Mouse (Mus musculus) thymus, postnatal 0 days (tissue): ENCODE results near the gene Med8. TPM values are rescaled to one million over a fixed set of nuclear protein-coding genes. Genes with fewer than 3 reads are reported as not detected.
A peak's percentile ranks its signal among the peaks of the same experiment; 100 is the strongest.

ENCODE experiments used
- DNase-seq: peaks from one replicate; pipeline ENCODE4 v3.0.0-alpha.2; 2015; ENCODE audit warnings: low spot score
- polyA plus RNA-seq: library from polyadenylated mRNA; unstranded; fragments of >200 nt; fragmentation: Nextera tagmentation; extraction: Ambion mirVana; gene quantifications from 2 replicates; pipeline ENCODE4 v1.2.1, GENCODE M21; 2015

Gene Med8
- polyA plus RNA-seq = 103 and 109 TPM in 2 replicates

GRCm38 (mm10) chr4:118409142-118409900, at the start of gene Med8, which contains the start of gene Szt2:
Gene Med8 (plus strand): TSS chr4:118409337.
Gene Szt2 (minus strand): TSS chr4:118409273.
- DNase-seq = peak; percentile 93

GRCm38 (mm10) chr4:118359896-118360720, 49.0 kb upstream of the Med8 start:
- DNase-seq = peak; percentile 65

GRCm38 (mm10) chr4:118361451-118361850, 47.7 kb upstream of the Med8 start:
- no peak for DNase-seq

GRCm38 (mm10) chr4:118362879-118363278, 46.3 kb upstream of the Med8 start:
- DNase-seq = no peak

- DNase-seq = no peak
Observed at GRCm38 (mm10) chr4:118363985-118364384, 45.2 kb upstream of the Med8 start.

GRCm38 (mm10) chr4:118364641-118365040, 44.5 kb upstream of the Med8 start:
- DNase-seq = no peak

- no peak for DNase-seq
Observed at GRCm38 (mm10) chr4:118365991-118366390, 43.1 kb upstream of the Med8 start.

GRCm38 (mm10) chr4:118367551-118367950, 41.6 kb upstream of the Med8 start:
- no peak for DNase-seq

- no peak for DNase-seq
Observed at GRCm38 (mm10) chr4:118368616-118369015, 40.5 kb upstream of the Med8 start.

- no peak for DNase-seq
Observed at GRCm38 (mm10) chr4:118371822-118372221, 37.3 kb upstream of the Med8 start.

- no peak for DNase-seq
Observed at GRCm38 (mm10) chr4:118375999-118376398, 33.1 kb upstream of the Med8 start.

- DNase-seq = no peak
Observed at GRCm38 (mm10) chr4:118383271-118383670, 25.9 kb upstream of the Med8 start.

- no peak for DNase-seq
Observed at GRCm38 (mm10) chr4:118387316-118387715, 21.8 kb upstream of the Med8 start.

GRCm38 (mm10) chr4:118390146-118390545, 19.0 kb upstream of the Med8 start:
- no peak for DNase-seq

GRCm38 (mm10) chr4:118394505-118394904, 14.6 kb upstream of the Med8 start:
- DNase-seq = no peak

- no peak for DNase-seq
Observed at GRCm38 (mm10) chr4:118395289-118395688, 13.8 kb upstream of the Med8 start.

GRCm38 (mm10) chr4:118396433-118396832, 12.7 kb upstream of the Med8 start:
- DNase-seq = no peak

- DNase-seq = no peak
Observed at GRCm38 (mm10) chr4:118398400-118398799, 10.7 kb upstream of the Med8 start.

- DNase-seq = no peak
Observed at GRCm38 (mm10) chr4:118401421-118401820, 7.7 kb upstream of the Med8 start.

- DNase-seq = no peak
Observed at GRCm38 (mm10) chr4:118401918-118402317, 7.2 kb upstream of the Med8 start.

GRCm38 (mm10) chr4:118402701-118403100, 6.4 kb upstream of the Med8 start:
- DNase-seq = no peak

- no peak for DNase-seq
Observed at GRCm38 (mm10) chr4:118410871-118411270, 1.7 kb downstream of the Med8 start.
